Mouse (Mus musculus): ENCODE data around the gene Adgrl2. TPM values are rescaled to one million over a fixed set of nuclear protein-coding genes. Genes with fewer than 3 reads are reported as not detected.

The Adgrl2 gene
- polyA plus RNA-seq, 1 experiment from 2014 or later, result 84.6 TPM

DNA sequence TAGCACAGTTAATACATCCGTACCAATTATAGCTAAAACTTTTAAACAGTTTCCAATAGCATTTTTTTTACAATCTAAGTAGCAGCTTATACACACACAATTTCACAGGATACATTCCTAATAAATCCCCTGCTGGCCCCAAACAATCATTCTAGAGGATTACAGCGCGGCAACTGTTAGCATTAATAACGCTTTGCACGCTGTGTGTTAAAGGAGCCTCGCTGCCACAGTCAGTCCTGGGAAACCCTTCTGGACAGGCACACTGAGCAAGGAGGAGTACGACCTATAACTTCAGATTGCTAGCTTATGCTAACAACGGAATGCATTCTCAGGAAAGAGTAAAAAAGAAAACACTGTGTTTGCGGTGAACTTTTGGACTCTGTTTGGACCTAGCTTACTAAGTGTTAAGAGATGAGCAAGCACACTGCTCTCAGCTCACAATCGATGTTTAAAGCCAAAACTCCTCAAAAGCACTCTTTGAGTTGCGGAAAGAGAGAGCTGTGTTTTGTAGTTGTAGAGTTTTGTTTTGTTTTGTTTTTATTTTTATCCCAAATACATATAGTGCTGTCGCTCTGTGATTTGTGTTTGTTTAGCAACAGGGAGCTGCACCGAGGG, 25.3 kb downstream of the Adgrl2 start:
- H3K4me1 ChIP-seq, result peaks cover 21% of the 10 kb centered on the region

GRCm38 (mm10) chr3:148963381-148964044, 26.8 kb downstream of the Adgrl2 start:
- Histone ChIP-seq H3K4me2 (no peak overlapping the region), H3K27me3 (no peaks in the 10 kb centered on the region), H3K9ac (no peak overlapping the region), H3K36me3 (no peaks in the 10 kb centered on the region), H3K4me1 (peaks cover 36% of the 10 kb centered on the region), H3K4me3 (no peak overlapping the region), H3K27ac (no peak overlapping the region), H3K9me3 (no peaks in the 10 kb centered on the region)
- ATAC-seq (ENCODE audit: insufficient number of reproducible peaks, low FRiP score, low TSS enrichment, low read depth), result no peak
- WGBS, result 86% methylated on average over 5 of the region's 5 CpGs

More for the DNA sequence above, 25.3 kb downstream of the Adgrl2 start:
- Histone ChIP-seq H3K4me2 (no peak overlapping the region), H3K4me3 (no peak overlapping the region), H3K27ac (no peak overlapping the region), H3K36me3 (no peaks in the 10 kb centered on the region), H3K9ac (no peak overlapping the region), H3K9me3 (no peaks in the 10 kb centered on the region), H3K27me3 (no peaks in the 10 kb centered on the region)
- ATAC-seq (ENCODE audit: insufficient number of reproducible peaks, low FRiP score, low TSS enrichment, low read depth), result no peak
- WGBS, result 51% methylated on average over 13 of the region's 13 CpGs

GRCm38 (mm10) chr3:148961611-148962010, 28.7 kb downstream of the Adgrl2 start:
- Histone ChIP-seq H3K27ac (no peak overlapping the region), H3K9me3 (no peaks in the 10 kb centered on the region), H3K4me2 (no peak overlapping the region), H3K4me3 (no peak overlapping the region), H3K4me1 (peaks cover 44% of the 10 kb centered on the region), H3K27me3 (no peaks in the 10 kb centered on the region), H3K36me3 (no peaks in the 10 kb centered on the region), H3K9ac (no peak overlapping the region)
- 72% methylated on average over 5 of the region's 5 CpGs for WGBS
- ATAC-seq (ENCODE audit: insufficient number of reproducible peaks, low FRiP score, low TSS enrichment, low read depth), result no peak

- Histone ChIP-seq H3K9me3 (no peaks in the 10 kb centered on the region), H3K4me3 (no peak overlapping the region), H3K27ac (no peak overlapping the region), H3K27me3 (no peaks in the 10 kb centered on the region), H3K4me1 (peaks cover 42% of the 10 kb centered on the region), H3K9ac (no peak overlapping the region), H3K4me2 (no peak overlapping the region), H3K36me3 (no peaks in the 10 kb centered on the region)
- 61% methylated on average over 9 of the region's 9 CpGs for WGBS
- ATAC-seq (ENCODE audit: insufficient number of reproducible peaks, low FRiP score, low TSS enrichment, low read depth), result no peak
Observed at GRCm38 (mm10) chr3:148960751-148961289, 29.5 kb downstream of the Adgrl2 start.

DNA sequence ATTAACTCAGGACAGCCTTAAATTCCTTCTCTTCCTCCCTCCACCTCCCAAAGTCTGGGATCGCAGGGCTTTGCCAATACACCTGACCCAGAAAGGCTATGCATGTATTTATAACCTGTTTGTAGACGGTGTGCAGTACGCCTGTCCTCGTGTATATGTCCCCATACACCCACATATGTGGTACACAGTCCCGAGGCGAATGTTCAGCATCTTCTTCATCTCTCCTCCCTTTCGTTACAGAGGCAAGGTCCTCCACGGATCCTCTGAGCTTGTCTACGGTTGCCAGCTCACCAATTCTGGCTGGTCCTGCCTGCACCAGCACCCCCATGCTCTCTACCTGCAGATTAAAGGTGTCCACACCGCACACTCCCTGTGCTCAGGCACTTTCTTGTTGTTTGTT, 30.1 kb downstream of the Adgrl2 start:
- no peak overlapping the region for H3K4me3 ChIP-seq
- no peak overlapping the region for H3K4me2 ChIP-seq
- ATAC-seq (ENCODE audit: insufficient number of reproducible peaks, low FRiP score, low TSS enrichment, low read depth), result no peak
- no peaks in the 10 kb centered on the region for H3K9me3 ChIP-seq
- no peaks in the 10 kb centered on the region for H3K36me3 ChIP-seq
- H3K27ac ChIP-seq, result no peak overlapping the region
- no peaks in the 10 kb centered on the region for H3K27me3 ChIP-seq
- WGBS, result 69% methylated on average over 10 of the region's 10 CpGs
- H3K4me1 ChIP-seq, result peaks cover 42% of the 10 kb centered on the region
- no peak overlapping the region for H3K9ac ChIP-seq

DNA sequence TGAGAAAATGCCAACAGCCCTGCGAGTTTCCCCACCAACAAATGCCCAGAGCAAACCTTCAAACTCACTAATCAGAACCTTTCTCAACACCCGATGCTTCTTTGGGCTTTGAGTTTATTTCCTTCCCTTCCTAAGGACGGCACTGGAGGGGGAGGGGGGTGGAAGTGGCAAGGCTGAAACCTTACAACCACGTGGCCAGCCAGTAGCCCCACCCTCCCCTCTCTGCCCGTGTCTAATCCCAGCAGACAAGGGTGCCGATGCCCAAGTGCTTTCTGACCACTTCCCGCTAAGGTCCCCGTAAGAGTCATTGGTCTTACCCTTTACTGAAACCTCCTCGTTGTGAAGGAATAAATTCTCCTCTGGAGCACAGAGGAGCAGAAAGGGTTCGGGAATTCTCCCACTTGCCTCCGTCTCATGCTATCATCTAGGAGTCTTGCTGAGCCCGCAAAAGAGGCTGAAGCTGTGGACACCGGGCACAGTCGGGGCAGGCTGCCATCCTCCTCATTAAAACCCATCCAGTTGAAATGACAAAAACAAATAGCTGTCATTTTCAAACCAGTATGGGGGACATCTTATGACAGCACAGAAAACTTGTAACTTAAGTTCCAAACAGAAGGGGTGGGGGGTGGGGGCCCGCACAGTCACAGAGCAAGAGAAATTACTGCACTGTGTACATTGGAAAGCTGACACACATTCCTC, 30.9 kb downstream of the Adgrl2 start:
- Histone ChIP-seq H3K27ac (no peak overlapping the region), H3K9ac (no peak overlapping the region), H3K4me3 (peak overlapping the region; percentile 23), H3K36me3 (no peaks in the 10 kb centered on the region), H3K27me3 (no peaks in the 10 kb centered on the region), H3K4me2 (peak overlapping the region; percentile 36), H3K9me3 (no peaks in the 10 kb centered on the region), H3K4me1 (peaks cover 42% of the 10 kb centered on the region)
- 19% methylated on average over 15 of the region's 15 CpGs for WGBS
- no peak for ATAC-seq (ENCODE audit: insufficient number of reproducible peaks, low FRiP score, low TSS enrichment, low read depth)

DNA sequence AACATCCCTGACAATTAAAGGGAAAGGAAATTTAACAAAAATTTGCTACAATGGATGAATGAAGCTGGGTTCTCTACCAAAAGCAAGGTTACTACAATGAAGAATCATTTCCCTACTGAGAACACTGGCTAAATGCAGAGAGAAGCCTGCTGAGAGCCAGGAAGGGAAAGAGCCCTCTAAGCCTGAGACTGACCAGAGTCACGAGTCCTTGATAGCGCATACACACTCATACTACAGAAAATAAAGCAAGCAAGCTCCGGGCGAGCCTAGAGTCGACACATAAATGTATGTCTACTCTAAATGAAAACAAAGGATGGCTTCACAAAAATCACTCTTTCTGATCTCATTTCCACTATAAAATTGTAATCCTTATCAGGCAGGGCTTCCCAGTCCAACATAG, 31.6 kb downstream of the Adgrl2 start:
- no peak overlapping the region for H3K9ac ChIP-seq
- peaks cover 42% of the 10 kb centered on the region for H3K4me1 ChIP-seq
- no peak for ATAC-seq (ENCODE audit: insufficient number of reproducible peaks, low FRiP score, low TSS enrichment, low read depth)
- H3K27me3 ChIP-seq, result no peaks in the 10 kb centered on the region
- H3K36me3 ChIP-seq, result no peaks in the 10 kb centered on the region
- H3K4me3 ChIP-seq, result no peak overlapping the region
- WGBS, result 73% methylated on average over 5 of the region's 5 CpGs
- H3K4me2 ChIP-seq, result no peak overlapping the region
- no peak overlapping the region for H3K27ac ChIP-seq
- no peaks in the 10 kb centered on the region for H3K9me3 ChIP-seq

DNA sequence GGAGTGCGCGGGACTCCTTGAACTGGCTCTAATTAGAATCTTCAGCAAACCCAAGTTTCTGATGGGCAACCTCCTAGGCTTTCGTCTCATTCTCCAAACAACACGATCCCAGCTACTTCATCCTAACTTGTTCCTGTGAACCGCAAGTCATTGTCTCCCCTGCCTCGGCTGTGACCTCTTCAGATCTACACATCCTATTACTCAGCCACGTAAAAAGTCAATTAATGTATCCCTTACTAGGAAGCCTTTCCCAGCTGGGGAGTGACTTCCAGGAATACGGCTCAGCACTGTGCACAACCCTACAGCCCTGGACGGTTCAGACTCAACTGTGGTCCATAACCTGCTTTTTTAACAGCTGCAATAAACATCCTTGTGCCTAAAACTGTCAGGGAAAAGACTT, 32.2 kb downstream of the Adgrl2 start:
- WGBS, result 39% methylated on average over 9 of the region's 9 CpGs
- H3K4me2 ChIP-seq, result no peak overlapping the region
- ATAC-seq (ENCODE audit: insufficient number of reproducible peaks, low FRiP score, low TSS enrichment, low read depth), result no peak
- H3K27ac ChIP-seq, result no peak overlapping the region
- peaks cover 42% of the 10 kb centered on the region for H3K4me1 ChIP-seq
- no peaks in the 10 kb centered on the region for H3K27me3 ChIP-seq
- no peak overlapping the region for H3K4me3 ChIP-seq
- H3K9me3 ChIP-seq, result no peaks in the 10 kb centered on the region
- H3K9ac ChIP-seq, result no peak overlapping the region
- H3K36me3 ChIP-seq, result no peaks in the 10 kb centered on the region

DNA sequence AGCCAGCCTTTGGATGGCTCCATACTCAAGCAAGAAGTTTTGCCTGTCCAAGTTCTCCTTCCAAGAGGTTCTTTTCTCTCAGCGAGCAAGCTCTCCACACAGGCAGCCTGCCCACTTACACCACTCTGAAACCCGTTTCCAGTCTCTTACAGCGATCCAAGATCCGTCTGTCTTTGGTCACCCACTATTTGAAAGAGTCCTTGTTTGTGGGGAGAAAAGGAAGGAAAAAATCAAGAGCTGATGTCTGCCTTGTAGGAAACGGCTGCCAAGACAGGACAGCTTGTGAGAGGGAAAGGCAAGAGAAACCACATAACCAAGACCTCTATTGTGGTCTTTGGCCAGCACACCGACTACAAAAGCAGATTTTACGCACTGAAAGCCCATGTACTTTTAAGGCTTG, 33.5 kb downstream of the Adgrl2 start:
- Histone ChIP-seq H3K36me3 (peaks cover 8% of the 10 kb centered on the region), H3K27me3 (no peaks in the 10 kb centered on the region), H3K9ac (no peak overlapping the region), H3K4me1 (peaks cover 39% of the 10 kb centered on the region), H3K9me3 (no peaks in the 10 kb centered on the region), H3K27ac (no peak overlapping the region), H3K4me3 (no peak overlapping the region), H3K4me2 (peak overlapping the region; percentile 19; the same call in 1 of the 2 replicates)
- no peak for ATAC-seq (ENCODE audit: insufficient number of reproducible peaks, low FRiP score, low TSS enrichment, low read depth)
- WGBS, result 37% methylated on average over 7 of the region's 7 CpGs

DNA sequence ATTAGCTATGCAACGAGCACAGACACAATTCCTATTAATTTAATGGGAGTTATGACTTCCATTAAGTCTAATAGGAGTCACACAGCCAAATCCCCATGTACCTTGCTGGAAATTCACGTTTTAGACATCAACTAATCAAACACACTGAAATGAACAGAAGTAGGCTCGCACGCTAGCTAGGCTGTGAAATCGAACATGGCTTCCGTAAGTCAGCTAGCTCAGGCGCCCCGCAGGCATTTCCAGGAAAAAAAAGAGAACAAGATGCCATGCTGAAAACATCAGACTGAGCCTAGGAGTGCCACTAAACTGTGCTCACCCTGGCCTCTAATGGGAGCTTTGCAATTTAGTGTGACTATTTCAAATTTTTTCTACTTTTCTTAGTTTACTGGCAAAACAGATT, 40.6 kb downstream of the Adgrl2 start:
- Histone ChIP-seq H3K9ac (no peak overlapping the region), H3K36me3 (peaks cover 11% of the 10 kb centered on the region), H3K4me2 (no peak overlapping the region), H3K4me3 (no peak overlapping the region), H3K9me3 (no peaks in the 10 kb centered on the region), H3K27ac (no peak overlapping the region), H3K27me3 (no peaks in the 10 kb centered on the region), H3K4me1 (peaks cover 9% of the 10 kb centered on the region)
- no peak for ATAC-seq (ENCODE audit: insufficient number of reproducible peaks, low FRiP score, low TSS enrichment, low read depth)
- 67% methylated on average over 8 of the region's 8 CpGs for whole genome bisulfite sequencing

GRCm38 (mm10) chr3:148947805-148948405, 42.5 kb downstream of the Adgrl2 start:
- no peak overlapping the region for H3K27ac ChIP-seq
- no peak overlapping the region for H3K9ac ChIP-seq
- WGBS, result 70% methylated on average over 9 of the region's 9 CpGs
- no peaks in the 10 kb centered on the region for H3K9me3 ChIP-seq
- ATAC-seq (ENCODE audit: insufficient number of reproducible peaks, low FRiP score, low TSS enrichment, low read depth), result no peak
- H3K27me3 ChIP-seq, result no peaks in the 10 kb centered on the region
- H3K4me3 ChIP-seq, result no peak overlapping the region
- no peak overlapping the region for H3K4me2 ChIP-seq
- H3K36me3 ChIP-seq, result peaks cover 11% of the 10 kb centered on the region
- H3K4me1 ChIP-seq, result peaks cover 9% of the 10 kb centered on the region

- no peak for ATAC-seq (ENCODE audit: insufficient number of reproducible peaks, low FRiP score, low TSS enrichment, low read depth)
- Histone ChIP-seq H3K4me1 (peaks cover 9% of the 10 kb centered on the region), H3K4me2 (no peak overlapping the region), H3K9me3 (no peaks in the 10 kb centered on the region), H3K9ac (no peak overlapping the region), H3K4me3 (no peak overlapping the region), H3K27ac (no peak overlapping the region), H3K36me3 (peaks cover 6% of the 10 kb centered on the region), H3K27me3 (no peaks in the 10 kb centered on the region)
- WGBS, result 60% methylated on average over 6 of the region's 6 CpGs
Observed at GRCm38 (mm10) chr3:148947266-148947665, 43.1 kb downstream of the Adgrl2 start.
